Mouse (Mus musculus) adrenal gland, adult 2 months (tissue): ENCODE data around the gene Tmem41b. TPM values are rescaled to one million over a fixed set of nuclear protein-coding genes. Genes with fewer than 3 reads are reported as not detected.
A peak's percentile ranks its signal among the peaks of the same experiment; 100 is the strongest.
"Not testable (repeated sequence)": the region's sequence is repeated elsewhere in the genome, so short reads cannot be mapped to it uniquely, and the experiment has no call there.

Source experiments
- DNase-seq: peaks from one replicate; pipeline ENCODE4 v3.0.0; 2021
- polyA plus RNA-seq: library from polyadenylated mRNA; depleted of rRNA; stranded (reverse); fragments of >200 nt; gene quantifications from 2 replicates; pipeline ENCODE4 v1.2.3, GENCODE M21; 2012
- total RNA-seq, 2 experiments: library from RNA; stranded (reverse); gene quantifications; 2 replicates each; pipeline ENCODE4 v1.2.3; 2021

Tmem41b gene
- total and polyA plus RNA-seq, 3 experiments = 12.2 to 51.5 (median 50.4) TPM

DNA sequence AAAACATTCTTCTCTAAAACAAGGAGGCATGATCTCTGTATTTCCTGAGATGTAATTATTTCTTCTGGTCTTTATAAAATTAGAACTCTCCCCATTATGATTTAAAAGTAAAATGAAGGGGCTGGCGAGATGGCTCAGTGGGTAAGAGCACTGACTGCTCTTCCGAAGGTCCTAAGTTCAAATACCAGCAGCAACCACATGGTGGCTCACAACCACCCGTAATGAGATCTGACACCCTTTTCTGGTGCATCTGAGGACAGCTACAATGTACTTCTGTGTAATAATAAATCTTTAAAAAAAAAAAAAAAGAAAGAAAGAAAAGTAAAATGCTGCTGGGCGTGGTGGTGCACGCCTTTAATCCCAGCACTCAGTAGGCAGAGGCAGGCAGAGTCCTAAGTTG is 9.6 kb downstream of the Tmem41b start:
- not testable (repeated sequence) for DNase-seq

DNA sequence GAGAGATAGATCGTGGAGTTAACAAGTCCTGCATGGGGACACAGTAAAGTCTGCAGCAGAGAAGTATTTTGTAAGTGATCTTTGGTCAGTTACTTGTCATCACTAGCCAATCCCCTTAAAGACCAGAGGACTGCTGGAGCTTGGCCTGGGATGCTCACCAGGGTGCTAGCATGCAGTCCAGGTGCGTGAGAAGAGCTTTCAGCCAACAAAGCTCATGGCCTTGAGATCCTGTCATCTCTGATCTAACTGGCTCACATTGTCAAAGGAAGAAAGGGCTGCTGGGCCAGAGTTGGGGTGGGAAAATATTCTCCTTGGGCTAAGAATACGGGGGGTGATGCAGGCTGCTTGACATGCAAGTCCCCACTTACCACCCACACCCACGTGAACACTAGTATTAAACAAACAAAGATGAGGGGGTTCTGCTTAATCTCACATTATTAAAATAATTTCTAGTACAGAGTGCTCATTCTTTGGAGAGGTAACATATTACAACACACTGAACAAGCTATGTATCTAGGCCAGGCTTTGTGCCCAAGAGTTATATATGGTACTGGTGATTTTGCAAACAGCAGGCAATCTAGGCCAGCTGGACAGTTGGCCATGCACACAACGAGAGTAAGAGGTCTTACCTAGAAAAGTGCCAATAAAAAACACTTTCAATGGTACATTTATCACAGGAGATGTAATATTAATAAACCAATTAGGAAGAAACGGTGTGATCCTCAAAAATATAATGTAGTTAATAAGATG is 10.6 kb downstream of the Tmem41b start:
- DNase-seq = no peak

DNA sequence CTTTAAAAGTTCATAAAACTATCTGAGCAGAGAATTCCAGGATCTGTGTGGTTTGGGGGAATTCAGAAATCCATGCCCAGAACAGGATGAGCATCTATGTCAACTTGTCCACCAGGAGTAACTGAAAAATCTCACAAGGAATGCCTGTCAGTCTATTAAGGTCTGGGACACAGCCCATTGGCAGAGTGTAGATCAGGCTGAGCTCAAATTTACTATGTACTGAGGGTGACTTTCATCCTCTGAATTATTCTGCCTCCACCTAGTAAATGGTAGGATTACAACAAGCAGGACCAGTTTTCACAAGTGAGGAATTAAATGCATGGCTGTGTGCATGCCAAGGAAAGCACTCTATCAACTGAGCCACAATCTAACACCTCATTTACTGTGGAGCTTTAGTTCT is 17.2 kb downstream of the Tmem41b start:
- DNase-seq = no peak

DNA sequence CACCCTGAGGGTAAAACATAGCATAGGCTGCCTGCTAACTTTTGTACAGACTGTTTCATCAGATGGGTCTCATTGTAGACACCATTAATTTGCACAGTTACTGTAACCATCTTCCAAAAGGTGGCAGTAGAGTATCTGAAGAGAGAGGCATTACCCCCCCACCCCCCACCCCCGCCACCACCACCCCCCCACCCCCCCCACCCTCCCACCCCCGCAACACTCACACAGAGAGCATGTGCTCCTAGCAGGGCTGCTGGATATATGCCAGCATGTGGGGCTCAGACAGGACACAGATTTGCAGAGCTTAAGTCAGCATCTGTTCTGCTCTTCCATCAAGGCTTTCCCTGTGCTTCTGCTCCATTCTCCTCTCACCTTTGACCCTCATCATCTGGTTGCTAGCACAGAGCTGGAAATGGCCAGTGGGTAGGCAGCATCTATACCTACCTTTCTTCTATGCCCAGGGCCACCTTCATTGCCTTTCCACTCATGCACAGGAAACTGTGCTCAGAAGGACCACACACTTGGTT is 17.7 kb downstream of the Tmem41b start:
- no peak for DNase-seq

DNA sequence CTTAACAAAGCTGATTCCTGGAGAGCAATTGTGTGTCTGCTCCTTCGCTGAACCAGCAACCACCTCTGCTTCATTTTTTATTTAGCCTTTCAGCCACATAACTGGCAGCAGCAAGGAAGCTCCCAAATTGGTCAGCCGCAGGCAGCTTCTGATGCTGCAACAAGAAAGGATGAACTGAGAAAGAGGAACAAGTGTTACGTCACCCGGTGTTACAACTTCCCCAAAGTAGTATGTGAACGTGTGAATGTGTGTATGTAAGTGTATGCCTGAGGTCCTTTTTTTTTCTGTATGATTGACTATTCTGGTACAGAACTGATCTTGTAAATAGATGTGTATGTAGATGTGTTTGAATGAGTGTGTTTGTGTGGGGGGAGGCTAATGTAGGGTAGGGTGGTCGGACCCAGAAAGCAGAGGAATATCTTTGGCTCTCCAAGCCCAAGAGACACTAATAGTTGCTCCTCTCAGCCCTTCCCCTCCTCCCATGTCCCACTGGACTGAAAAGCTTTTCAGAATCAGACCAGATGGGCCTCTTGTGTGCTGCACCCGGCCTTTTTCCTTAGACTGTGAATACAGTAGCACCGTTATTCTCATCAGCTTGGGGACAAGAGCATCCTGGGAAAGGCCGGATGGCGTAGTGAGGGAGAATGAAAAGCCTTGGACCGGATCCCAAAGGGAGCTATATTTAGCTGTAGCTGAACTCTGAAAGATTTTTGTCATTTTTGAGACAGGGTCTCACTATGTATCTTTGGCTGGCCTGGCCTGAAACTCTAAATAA is 18.7 kb downstream of the Tmem41b start:
- DNase-seq = no peak

DNA sequence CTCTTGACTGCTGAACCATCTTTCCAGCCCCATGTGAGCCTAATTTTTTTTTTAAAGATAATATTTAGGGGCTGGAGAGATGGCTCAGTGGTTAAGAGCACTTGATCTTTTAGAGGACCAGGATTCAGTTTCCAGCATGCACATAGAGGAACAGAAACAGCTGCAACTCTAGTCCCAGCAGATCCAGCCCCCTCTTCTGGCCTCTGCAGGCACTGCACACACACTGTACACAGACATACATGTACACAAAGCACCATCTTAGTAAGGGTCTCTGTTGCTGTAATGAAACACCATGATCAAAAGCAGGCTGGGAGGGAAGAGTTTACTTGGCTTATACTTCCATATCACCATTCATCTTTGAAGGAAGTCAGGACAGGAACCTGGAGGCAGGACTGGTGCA is 21.1 kb downstream of the Tmem41b start:
- DNase-seq = no peak

DNA sequence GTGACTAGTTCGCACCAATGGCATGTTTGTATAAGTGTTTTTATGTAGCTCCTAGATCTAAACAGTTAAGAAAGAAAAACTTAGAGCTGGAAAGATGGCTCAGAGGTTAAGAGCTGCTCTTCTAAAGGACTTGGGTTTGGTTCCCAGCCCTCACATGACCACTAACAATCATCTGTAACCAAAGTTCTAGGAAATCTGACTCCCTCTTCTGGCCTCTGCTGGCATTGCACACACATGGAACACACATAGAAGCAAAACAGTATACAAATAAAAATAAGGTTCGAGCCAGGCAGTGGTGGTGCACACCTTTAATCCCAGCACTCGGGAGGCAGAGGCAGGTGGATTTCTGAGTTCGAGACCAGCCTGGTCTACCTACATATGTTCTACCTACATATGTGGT is 23.0 kb downstream of the Tmem41b start:
- no peak for DNase-seq

DNA sequence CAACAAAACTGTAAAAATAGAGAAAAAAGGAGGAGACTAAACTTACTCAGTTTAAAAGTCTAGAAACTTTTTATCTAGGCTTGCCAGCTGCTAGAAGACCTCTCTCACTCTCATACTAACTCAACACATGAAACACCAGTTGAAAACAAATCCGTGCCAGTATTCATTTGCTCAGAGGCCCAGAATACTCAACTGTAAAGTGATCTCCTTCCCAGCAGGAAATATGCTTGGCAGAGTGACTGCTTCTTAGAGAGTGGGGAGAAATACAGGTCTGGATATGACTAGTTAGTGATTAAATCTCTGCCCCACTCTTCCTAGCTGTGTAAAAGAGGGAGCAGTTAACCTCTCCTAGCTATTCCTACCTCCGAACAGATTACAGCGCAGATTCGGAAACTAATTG is 24.1 kb downstream of the Tmem41b start:
- no peak for DNase-seq

DNA sequence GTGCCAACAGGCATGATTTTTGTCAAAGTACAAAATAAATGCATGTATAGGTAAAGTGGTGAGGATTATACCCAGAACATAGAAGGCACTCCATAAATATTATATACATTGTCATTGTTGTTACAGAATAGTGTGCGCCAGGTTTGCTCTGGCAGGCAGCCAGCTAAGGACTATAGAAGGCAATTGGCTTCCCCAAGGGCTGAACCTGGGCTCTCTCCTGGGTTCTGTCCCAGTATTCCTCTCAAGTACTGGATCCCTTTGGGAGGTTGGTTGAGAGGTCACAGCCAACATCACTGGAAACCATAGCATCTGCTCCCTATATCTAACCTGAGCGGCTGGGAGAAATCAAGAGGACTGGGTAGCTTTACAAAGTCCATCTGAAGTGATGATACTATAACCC is 25.2 kb downstream of the Tmem41b start:
- no peak for DNase-seq

DNA sequence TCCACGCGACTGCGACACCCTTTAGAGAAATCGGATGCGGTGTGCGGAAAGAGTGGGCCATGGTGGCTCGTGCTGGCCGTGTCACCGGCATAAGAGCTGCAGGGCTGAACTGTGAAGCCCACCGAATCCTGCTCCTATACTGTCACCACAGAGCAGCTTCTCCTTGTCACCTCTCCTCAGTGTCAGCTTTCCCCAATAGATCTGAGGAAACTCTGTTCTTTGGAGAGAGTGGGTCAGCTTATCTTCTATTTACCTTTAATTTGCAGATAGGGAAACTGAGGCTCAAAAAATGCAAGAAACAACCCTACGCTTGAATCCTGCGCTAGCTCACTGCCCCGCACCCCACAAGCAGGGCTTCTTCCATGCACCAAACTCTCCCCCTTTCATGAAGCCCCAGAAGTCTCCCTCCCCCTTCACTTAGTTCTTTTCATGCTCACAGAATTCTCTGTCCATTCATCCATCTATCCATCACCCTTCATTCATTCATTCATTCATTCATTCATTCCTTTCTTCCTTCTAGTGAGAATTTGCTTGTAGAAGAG is 26.0 kb downstream of the Tmem41b start:
- no peak for DNase-seq

DNA sequence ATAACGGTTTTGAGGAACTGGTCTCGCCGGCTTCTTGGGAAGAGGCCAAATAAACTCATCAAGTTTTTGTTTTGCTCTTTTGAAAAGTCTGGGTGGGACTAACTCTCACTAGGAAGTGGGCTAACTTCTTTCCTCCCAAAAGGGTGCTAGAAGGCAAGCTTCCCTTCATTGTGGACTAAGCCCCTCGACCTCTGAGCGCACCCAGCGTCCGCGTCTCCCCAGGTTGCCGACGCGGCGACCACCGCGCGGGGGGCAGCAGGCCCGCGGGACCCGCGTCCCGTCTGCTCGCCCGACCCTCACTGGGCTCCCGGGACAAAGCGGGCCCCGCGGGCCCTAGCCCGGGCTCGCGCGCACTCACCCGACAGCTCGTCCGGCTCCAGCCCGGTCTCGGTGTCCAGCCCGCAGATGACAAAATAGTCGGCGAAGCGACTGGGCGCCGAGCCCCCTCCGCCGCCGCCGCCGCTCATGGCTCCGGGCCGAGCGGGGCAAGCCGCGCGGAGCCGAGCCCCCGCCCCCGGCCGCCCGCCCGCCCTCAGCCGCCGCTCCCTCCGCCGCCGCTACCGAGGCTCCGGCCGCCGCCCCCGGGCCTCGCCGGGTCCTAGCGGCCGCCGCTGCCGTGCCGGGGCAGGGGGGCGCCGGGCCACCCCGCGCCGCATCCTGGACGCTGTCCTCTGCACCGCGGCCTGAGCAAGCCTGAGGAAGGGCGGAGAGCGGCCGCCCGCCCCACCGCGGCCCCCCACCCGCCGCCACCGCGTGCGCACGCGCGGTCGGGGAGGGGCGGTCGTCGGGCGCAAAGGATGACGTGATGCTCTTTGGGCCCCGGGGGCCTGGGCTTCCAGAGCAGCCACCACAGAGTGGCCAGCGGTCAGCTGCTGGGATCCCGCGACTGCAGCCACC is 26.8 kb downstream of the Tmem41b start, which contains the start of gene Dennd5a:
Gene Dennd5a (minus strand): TSS at position 755 of the 897 bp plus-strand sequence.
- DNase-seq = peak; percentile 91

DNA sequence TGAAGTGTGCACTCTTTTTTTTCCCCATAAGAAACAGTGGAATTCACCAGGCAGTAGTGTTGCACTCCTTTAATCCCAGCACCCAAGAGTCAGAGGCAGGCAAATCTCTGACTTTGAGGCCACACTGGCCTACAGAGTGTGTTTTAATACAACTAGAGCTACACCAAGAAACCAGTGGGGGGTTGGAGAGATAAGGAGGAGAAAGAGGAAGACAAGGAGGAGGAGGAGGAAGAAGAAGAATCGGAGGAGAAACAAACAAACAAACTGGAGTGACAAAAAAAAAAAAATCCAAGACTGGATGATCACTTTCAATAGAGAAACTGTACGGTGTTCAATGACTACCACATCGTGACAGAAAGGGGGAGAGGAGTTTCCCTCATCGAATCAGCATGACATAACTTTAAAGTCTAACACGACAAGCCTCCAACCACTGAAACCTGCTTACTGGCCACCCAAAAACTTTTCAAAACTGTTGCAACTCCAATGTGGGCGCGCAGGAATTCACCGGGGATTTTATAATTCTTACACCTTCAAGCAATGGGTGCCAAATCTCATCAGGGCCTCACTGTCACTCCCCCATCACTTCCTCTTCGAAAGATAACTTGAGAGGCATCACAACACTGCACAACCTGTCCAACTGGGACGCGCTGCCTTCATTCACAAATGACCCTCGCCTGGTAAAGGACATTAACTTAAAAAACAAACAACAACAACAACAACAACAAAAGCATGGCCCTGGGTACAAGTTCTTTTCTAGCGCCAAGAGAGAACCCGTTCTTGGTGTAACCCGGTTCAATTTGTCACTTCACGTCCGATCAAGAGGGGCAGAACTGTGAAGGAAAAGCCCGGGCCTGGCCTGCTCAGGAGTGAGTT is 27.6 kb downstream of the Tmem41b start:
- peak; percentile 39 for DNase-seq

DNA sequence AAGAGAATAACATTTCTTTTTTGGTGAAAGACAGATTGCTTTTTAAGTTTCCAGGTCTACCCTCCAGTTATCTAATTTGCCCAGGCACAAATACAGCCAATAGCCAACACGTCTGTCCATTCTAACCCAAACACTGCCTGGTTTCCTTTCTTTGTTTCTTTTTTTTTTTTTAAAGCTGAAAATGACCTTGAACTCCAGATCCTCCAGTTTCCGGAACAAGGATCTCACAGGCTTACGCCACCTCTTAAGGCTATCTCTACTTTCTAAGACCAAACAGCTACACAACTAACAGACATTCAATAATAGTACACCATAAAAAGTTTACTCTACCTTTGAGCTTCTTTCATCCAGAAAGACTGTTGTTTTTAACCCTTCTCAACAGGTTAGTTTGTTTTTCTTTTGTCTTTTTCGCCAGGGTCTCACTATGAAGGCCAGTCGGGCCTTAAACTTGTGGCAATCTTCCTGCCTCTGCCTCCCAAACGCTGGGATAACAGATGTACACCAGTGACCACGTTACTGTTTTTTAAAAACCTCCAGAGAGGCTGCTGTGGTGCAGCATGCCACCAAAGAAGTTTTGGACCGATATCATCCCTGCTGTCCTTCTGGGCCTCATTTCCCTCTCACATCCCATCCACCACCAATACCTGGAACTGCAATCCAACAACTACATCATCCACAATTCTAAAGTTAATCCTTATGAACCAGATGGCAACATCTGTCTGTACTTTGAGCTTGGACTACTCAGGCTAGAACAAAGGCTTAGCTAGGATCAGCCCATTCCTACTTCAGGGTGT is 28.5 kb downstream of the Tmem41b start:
- DNase-seq = no peak

DNA sequence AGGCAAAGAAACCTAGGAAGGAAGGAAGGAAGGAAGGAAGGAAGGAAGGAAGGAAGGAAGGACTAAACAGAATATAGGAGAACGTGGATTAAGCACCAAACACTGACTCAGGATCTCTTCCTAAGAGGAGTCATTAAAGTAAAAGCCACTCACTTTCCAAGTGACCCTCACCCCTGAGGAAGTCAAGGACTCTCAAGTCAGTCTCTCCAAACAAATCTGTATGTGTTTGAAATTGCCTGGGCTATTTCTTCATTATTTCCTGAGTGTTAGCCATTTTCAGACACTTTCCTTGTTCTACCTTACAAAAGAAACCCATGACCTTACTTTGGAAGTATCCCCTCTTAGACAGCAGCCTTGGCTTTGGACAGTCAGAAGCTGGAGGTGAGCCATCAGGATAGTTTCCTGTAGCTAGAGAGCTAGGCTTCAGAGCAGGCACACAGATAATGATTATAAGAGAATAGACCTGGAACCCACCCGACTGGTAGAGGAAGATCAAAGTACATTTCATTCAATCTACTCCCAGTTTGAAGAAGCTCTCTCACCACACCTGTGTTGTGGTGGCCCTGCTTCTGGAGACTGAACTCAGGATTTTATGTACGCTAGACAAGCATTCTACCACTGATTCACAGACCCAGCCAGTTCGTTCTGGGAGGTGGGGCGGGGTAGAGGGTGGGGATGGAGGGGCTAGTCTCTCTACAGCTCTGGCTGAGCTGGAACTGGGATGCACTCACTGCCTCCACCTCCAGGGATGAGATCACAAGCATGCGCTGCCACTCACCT is 31.9 kb downstream of the Tmem41b start:
- DNase-seq = peak; percentile 65

DNA sequence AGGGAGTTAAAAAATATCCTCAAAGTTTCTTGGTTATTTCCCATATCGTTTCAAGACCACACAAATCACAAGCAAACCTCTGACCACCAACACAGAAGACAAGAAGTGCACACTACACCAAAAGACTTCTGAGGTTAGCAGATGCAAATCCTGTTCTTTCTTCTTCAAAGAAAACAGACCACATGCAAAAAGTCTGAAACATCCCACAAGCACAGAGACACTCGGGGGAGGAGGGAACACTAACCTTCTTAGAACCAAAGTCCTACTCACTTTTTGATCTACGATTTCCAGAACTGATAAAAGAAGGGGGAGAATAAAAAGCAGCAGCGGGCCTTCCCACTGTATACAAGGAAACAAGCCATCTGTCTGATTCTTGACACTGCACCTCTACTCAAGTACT is 35.4 kb downstream of the Tmem41b start:
- no peak for DNase-seq

DNA sequence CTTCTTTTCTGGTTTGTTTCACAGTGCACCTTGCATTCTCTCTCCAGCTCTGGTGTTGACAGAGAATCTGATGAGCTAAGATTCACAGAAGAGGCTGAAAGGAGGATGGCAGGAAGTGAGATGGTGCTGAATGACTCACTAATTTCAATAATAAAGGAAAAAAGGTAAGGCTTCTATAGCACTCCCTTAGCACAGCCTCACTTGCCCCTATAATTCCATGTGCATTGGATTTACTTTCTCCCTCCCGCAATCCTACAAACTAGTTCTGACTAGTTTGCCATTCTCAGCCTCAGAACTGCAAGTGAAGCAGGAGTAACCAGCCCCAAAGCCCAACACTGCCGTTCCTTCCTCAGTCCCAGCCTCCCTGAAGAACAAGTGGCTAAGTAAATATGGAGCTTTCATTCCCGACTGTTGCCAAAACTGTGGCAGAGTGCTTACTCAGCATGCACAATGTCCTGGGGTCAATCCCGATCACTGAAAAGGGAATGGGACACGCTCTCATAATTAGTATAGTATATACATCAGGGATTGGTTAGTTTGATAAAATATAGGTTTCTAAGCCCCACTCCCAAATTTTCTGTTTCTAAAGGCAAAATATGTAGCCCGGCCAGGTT is 42.2 kb downstream of the Tmem41b start:
- no peak for DNase-seq

DNA sequence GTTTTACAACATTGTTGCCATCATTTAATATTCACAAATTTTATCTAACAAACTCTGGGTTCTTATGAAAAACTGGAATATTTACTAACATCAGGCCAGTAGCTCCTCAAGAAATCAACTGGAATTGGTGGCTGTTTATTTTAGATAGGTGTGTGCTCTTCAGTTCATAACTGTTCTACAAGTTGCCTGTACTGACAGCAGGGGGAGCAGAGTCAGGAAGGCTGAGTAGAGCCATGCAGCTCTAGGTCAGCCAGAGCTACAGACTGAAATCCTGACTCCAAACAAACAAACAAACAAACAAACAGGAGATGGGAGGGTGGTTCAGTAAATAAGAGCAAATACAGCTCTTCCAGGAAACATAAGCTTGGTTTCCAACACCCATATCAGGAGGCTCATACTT is 57.1 kb downstream of the Tmem41b start:
- no peak for DNase-seq

DNA sequence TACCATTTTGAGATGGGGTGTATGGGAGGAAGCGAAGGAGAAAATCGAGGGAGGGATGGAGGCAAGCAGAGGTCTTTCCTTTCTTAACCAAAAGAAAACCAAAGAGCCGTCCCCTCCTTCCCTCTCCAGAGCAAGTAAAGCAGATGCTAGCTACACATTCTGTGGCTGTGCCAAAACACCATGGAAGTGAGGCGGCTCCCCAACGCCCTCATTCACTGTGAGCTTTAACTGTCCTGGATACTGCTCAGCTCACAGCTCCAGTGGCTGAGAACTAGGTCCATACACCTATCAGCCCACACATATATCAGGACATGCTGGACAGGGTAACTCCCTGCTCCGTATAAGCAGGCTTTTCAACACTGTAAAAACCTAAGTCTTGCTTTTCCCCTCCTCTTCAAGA is 58.4 kb downstream of the Tmem41b start:
- no peak for DNase-seq

DNA sequence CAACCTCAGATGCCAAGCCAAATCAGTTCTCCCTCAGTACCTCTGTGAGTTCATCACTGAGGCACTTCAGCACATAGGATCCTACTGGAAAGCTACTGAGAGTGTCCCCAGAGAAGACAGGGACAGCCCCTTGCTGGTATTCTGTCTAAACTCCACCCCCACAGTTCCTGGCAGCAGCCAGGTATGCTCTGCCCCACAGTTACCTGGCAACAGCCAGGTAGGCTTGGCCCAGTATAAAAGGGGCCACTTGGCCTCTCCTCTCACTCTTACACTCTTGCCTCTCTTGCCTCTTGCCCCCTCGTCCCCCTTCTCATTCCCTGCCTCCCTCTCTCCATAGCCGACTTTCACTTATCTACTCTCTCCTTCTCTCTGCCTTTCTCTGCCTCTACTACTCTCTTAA is 61.8 kb downstream of the Tmem41b start:
- DNase-seq = no peak
